Mouse (Mus musculus) kidney, postnatal 4 days (tissue): ENCODE data around the gene Arf5.
A peak's percentile ranks its signal among the peaks of the same experiment; 100 is the strongest.

Source experiments
- DNase-seq, 2 experiments: peaks; one replicate each; pipeline ENCODE4 v3.0.0; 2021; ENCODE audit warnings: mixed read lengths in 2 of 2

The Arf5 gene

DNA sequence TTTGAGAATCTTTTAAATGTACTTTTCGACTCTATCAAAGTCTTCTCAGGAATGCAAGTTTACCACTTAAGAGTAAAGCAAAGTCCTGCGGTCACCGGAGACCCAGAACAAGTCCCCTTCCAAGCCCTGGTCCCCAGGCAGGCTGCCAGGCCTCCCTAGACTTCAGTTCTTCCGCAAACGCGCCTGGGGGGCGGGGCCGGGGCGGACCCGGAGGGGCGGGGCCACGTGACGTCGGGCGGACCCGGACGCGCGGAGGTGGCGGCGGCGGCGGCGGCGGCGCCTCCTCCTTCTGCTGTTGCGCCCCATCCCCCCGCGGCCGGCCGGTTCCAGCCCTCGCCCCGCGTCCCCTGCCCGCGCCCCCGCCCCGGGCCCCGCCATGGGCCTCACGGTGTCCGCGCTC lies at the start of gene Arf5:
Gene Arf5, plus strand, starts transcription at position 248 of the 400 bp plus-strand sequence.
- peak; percentile 98 to 99 for DNase-seq

DNA sequence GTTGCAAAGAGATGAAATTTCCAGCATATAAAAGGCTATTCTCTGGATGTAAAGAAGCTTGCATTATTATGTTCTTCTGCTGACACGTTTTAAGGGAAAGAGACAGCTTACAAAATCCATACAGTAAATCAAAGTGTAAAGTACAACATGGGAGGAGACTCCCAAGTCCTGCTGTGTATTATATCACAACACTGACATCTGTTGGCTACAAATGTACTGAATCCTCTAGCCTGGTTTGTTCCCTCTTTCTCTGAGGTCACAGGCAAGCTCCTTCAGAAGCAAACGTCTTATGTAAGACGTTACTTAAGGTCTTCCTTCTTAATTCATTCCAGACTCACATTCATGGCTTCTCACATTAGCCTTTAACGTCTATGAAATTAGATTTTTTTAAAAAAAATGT lies 41.4 kb upstream of the Arf5 start:
- DNase-seq = no peak

DNA sequence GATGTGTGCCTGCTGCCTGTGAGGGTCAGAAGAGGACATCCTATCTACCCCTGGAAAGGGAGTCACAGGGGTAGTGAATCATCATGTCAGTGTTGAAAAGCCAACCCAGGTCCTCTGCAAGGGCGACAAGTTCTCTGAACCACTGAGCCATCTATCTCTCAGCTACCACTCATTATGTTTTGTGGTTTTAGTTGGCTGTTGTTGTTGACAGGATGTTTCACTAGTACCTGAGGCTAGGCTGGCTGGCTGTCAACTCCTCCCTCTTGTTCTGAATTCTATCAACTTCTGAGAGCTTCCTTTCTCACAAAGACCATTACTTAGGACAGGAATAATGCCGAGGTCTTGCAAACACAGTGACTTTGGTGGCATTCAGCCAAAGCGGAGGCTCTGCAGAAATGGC lies 38.2 kb upstream of the Arf5 start:
- DNase-seq = no peak

DNA sequence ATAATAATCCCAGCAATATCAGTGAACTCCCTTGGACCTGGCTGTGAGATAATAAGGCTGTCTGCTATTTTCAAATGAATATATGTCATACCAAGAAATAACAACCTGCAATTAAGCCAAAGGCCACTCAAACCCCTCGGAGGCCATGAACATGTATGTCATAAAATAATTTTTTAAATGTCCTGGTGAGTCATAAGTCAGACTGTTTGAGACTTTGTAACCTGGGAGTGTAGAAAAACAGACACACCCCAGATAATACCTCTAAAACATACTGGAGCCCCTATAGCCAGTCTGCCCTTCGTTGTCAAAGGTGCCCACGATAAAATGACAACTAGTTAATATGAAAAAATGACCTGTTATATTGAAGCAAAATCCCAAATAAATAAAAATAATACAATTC lies 34.3 kb upstream of the Arf5 start:
- DNase-seq = no peak

DNA sequence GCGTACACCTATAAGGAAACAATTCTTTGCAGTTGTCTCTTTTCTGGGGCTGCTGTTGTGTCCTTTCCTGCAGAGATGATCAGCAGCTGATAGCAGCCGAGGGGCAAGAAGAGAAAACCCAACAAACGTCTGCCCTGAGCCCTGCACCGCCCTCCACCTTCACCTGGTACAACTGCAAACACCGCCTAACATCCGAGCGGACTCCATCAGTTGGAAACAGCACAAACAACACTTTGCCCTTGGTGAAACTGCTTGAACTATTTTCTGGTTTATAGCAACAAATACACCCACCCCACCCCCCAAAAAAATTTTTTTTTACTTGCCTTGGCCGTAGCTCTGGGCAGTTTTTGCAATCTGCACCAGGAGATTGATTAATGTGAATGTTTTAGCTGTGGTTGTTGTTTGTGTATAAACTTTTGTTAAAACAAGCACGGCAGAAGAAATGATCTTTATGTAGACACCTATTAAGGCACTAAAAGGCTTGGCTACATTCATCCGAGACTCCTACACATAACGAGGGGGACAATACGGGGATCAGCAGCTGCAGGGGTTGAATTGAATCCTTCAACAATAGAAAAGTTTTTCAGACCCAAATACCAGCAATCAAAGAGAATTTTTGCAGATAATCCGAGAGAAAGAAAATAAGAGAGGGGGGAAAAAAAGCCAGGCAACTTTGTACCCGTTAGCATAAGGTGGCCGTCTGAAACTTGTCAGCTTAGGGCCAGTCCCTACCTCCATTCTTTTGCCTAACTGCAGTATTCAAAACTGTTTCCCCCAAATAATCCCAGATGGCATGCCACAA lies 27.1 kb upstream of the Arf5 start:
- no peak for DNase-seq

DNA sequence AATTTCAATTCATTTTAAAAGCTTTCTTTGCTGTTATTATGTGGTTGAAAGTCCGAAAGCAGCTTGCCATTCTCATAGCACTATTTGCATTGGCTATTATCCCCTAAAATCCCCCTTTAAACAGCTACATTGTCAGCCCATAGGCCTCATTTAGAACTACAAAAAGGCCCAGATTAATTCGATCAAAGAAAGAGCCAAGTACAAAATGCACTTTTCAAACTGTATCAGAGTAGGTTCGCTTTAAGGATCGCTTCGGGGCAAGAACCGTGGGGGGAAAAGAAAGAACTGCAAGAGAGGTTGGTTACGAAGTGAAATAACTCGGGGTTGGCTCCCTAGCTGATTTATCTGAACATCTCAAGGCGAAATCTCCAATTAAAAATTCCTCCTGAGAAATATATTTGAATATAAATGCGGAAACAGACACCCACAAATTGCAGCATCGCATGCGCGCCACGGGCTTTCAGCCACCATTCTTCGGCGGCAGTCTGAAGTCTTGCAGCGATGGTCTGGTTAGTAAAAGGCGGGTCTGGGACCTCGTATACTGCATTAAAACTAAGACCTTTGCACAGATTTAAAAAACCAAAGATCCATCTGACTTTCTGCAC lies 26.4 kb upstream of the Arf5 start:
- peak; percentile 38 to 39 for DNase-seq

DNA sequence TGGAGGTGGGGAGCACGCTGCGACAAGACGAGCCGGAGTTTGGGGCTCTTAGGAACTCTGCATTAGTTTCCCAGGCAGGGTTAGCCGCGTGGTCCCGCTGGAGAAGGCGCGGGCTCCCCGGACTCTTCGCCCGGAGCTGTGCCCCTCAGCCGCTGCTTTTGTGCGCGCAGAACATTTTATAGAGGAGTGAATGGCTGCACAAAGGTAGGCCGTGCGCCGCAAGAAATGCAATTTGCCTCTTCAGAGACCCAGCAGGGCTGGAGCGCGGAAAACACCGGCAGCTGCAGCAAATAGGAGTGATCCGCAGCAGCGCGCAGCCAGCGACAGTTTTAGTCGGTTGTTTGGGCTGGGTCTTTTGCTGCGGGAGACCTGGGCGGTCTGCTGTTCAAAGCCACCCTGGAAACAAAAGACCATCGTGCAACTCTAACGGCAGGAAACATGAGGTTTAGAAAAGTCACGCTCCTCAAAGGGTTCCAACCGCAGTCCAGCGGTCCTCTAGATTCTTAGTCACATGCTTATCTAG lies 25.6 kb upstream of the Arf5 start, which contains the start of gene Zfp800:
Gene Zfp800, minus strand, starts transcription at position 325 of the 523 bp plus-strand sequence.
- peak; percentile 33 to 48 for DNase-seq

DNA sequence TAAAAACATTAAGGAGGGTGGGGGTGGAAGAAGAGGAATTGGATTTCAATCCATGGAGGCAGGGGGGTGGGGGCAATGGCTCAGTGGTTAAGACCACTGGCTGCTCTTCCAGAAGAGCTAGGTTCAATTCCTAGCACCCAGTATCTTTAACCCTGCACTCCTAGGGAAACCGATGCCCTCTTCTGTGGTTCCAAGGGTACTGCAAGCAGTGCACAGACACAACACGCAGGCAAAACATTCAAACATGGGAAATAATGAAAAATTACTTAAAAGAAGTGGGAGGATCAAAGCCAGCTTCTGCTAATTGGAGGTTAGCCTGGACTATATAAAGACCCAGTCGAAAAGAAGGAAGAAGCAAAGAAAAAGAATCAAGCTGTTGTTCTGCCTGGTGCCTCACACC lies 24.6 kb upstream of the Arf5 start:
- no peak for DNase-seq

DNA sequence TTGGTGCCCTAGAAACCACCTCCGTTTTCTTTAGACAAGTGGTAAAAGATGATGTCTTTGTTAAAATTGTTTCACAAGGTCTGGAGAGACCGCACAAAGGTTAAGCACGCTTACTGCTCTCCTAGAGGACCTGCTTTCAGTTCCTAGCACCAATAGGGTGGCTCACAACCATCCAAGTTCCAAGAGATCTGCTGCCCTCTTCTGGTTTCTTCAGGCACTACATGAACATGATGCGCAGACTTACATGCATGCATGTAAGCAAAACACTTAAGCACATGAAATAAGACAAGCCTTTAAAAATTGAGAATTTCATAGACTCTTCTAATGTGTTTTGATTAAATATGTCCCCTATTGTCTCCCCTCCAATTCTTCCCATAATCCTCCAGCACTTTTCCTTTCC lies 23.6 kb upstream of the Arf5 start:
- no peak for DNase-seq

DNA sequence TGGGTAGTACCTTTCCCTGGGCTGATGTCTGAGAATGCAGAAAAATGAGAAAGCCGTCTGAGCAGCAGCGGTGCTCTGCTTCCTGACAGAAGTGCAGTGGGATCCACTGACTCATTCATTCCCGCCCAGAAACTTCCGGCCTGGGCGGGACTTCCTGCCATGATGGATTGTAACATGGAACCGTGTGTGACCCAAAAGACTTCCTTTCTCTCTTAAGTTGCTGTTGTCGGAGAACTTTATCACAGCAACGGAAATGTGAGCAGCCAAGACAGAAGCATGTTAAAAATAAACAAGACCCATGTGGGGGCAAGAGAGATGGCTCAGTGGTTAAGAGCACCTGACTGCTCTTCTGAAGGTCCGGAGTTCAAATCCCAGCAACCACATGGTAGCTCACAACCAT lies 13.3 kb upstream of the Arf5 start:
- peak in 1 of 2 experiments; percentile 45 for DNase-seq

DNA sequence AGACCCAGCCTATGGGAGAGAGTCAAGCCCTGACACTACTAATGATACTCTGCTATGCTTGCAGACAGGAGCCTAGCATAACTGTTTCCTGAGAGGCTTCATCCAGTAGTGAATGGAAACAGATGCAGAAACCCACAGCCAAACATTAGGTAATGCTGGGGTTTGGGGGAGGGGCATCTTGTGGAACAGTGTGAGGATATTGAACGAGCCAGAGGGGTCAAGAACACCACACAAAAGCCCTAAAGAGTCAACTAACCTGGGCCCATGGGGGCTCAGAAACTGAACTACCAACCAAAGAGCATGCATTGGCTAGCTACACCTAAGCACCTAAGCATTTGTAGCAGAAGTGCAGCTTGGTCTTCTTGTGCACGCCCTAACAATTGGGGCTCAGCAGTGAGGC lies 12.1 kb upstream of the Arf5 start:
- DNase-seq = no peak

DNA sequence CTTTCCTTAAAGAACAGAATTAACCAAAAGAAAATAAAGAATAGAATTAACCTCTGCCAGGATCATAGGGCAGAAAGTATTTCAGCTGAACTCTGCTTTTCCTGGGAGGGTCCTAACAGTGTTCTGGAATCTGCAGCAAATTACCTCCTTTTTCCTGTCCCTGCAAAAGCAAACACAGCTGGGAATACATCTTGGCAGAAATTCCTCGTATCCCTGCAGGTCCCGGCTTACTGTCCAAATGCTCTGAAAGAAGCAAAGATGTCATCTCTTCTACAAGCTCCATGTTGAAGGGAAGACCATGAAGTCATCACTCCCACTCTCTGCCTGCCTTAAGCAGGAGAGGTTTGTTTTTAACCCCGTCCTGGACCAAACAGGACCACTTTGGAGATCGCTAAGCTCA lies 6.4 kb upstream of the Arf5 start:
- DNase-seq = no peak

DNA sequence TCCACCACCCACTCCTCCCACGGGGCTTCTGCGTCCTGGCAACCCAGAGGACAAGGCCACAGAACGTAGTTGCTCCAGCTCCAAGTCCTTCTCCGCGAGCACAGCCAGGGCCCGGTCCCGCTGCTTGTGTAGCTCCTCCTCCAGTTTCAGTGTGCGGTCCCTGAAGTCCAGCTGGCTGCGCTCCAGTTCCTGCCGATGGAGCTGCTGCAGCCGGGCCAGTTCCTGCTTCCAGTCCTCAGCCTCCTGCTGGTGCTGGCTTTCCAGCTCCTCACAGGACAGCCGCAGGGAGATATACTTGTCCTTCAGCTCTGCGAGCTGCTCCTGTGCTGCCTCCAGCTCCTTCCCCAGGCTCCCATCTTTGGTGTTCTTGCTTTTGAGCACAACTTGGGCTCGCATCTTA lies 4.9 kb upstream of the Arf5 start:
- peak; percentile 91 to 94 for DNase-seq

DNA sequence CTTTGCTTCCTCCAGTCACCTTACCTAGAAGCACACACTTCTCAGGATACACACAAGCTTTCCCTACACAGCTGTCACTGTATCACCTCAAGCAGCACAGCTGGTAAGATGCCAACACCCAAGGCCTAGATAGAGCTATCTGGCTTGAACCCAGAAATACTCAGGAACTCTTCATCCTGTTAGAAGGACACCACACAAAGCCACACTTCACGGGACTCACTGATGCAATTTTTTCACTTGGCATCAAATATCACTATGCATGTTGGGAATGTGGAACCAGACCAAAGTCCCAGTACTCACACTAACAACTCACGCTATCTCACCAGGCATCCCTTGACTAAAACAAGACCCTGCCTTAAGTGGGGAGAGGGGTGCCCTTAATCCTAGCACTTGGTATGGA lies 3.7 kb upstream of the Arf5 start:
- no peak for DNase-seq

DNA sequence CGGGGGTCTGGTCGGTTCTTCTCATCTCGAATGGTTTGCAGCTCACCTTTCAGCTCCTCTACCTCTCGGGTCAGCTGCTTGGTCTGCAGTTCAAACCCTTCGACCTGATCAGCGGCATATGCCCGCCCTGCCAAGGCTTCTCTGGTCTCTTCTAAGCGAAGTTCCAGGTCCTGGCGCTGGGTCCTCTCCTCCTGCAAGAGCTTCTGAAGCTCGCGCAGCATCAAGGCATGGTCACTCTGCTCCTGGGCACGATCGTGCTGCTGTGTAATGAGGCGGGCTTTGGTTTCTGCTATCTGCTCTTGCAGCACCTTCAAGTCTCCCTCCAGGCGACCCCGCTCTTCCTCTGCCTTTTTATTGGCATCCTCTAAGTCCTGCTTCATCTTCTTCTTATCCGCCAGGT lies 3.0 kb upstream of the Arf5 start:
- no peak for DNase-seq

DNA sequence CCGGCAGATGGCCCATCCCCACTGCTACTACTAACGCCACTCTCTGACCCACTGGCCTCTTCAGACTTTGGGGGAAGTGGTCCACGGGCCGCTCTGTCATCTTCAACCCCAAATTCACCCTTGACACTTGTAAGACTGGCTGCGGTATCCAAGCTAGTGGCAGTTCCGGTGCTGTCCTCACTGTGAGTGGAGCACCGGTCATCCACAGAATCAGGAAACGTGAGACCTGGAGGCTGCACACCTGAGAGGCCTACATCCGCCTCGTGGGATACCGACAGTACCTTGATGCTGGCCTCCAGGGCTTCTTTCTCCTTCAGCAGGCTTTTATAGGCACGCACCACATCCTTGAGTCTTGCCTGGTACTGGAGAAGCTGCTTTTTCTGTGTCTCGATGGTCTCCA lies 2.5 kb upstream of the Arf5 start:
- DNase-seq = peak in 1 of 2 experiments; percentile 25

DNA sequence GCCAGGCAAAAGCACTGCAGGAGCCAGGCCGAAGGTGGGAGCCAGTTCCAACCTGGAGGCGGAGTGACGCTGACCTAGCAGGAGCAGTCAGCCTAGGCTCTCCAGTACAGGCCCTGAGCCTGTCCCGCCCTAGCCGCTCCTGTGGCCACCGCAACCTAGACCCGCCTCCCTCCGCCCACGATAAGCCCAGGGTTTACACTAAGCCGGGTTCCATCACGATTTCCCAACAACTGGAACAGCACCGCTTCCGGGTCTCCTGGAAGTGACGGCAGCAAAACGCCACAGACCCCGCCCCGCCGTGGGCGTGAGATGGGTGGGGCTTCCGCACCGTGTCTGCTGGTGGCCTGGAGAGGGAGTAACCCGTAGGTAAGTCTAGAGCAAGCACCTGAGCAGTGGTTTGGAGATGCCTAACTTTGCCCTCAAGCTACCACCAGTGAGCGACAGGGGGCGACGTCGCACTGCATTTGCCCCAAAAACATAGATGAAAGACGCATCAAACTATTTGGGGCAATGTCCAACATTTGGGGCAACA lies 1.8 kb upstream of the Arf5 start:
- peak; percentile 96 to 97 for DNase-seq

DNA sequence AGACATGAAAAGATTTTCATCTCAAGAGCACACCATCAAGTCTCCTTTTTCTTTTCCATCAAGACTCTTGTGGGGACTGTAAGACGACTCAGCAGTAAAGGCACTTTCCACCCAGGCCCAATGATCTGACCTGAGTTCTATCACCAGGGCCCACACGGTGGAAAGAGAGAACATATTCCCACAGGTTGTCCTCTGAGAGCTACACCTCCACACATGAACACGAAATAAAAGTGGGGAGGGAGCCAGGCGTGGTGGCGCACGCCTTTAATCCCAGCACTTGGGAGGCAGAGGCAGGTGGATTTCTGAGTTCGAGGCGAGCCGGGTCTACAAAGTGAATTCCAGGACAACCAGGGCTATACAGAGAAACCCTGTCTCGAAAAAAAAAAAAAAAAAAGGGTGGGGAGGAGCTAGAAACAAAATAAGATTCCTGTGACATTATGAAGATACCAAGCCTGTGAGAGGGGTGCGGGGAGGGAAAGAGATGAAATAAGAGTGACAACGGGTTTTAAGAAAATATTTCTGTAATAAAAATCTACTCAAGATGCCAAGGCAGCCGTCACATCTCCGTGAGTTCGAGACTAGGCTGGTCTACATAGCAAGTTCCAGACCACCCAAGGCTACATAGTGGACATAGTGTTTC lies 589 bp upstream of the Arf5 start:
- no peak for DNase-seq

DNA sequence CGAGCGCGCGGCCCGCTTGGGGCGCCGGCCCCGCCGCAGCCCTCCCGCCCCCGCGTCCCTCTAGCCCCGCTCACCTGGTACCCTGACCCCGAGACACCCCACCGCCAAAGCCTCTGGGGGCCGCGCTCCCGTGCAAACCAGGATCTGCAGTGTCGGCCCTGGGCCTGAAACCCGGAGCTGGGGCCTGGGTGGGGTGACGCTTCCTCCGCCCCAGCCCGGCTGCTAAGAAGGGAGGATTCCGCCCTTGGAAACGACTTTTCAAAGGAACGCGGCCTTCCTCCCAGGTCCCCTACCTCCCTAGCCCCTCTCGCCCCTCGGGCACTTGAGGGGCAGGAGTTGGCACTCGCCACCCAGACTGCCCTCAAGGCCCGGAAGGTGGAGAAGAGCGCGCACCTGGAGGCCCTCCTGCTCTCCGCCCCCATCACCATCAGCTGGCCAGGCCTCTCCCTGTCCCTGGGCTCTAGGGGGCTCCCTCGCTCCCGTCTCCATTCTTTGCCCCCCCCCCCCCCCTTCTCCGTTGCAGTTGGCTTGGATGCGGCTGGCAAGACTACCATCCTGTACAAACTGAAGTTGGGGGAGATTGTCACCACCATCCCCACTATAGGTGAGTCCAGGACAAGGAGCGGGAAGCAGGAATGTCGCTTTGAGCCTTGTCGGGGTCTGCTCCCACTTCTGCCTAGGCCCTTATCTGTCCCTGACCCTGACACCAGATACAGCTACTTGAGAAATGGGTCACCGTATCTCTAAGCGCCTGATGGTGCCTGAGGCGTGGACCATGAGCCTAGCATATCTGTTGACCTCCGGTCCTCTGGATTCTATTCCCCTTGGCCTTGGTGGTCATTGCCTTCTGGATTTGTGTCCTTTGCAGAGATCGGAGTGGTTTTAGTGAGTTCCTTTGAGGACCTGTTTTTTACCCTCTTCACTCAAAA lies 671 bp downstream of the Arf5 start:
- peak; percentile 62 to 76 for DNase-seq

DNA sequence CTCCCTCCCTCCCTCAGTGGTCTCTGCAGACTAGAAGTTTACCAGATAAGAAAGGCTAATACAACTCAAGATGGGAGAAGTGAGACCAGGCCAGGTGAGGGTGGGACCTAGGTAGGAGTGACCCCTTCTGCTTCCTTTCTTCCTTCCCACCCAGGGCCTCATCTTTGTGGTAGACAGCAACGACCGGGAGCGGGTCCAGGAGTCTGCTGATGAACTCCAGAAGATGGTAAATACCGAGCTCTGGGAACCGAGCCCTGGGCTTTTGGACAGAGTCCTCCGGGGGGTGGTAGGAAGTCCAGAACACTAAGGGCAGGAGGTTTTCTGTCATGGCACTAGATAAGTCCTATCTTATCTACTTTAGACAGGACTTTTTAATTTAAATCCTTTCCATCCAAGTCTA lies 1.7 kb downstream of the Arf5 start:
- DNase-seq = no peak

DNA sequence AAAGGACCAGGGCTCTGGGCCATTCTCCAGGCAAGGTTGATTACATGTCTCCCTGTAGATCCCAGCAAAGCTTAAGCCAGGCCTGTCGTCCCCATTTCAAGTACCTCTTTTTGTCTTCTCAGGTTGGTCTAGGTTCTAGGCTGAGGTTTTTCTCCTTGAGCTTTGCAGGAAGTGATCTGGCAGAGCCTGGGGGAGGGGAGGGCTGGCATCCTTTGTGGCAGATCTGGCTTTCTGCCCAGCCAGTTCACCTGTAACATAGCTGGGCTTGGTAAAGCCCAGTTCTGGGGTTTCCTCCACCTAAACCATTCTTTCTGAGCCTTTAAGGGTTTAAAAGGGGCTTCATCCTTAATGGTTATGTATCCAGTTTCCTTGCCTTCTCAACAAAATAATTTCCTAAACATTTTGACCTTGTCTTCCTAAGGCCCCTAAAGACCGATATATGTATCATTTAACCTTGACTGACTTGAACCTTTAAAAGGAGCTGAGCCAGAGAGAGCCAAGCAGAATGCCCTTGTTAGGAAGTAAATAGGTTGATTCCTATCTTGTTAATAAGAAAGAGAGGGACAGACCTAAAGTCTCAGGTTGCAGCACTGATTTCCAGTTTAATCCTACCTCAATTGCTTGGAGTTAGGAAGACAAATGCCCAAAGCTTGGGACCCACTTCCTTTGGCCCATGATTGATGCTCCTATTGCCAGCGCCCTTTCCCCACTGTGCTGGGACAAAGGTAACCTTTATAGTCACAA lies 3.9 kb downstream of the Arf5 start, which contains the start of gene Fscn3:
Gene Fscn3, plus strand, starts transcription at position 694 of the 744 bp plus-strand sequence.
- DNase-seq = peak in 1 of 2 experiments; percentile 53

DNA sequence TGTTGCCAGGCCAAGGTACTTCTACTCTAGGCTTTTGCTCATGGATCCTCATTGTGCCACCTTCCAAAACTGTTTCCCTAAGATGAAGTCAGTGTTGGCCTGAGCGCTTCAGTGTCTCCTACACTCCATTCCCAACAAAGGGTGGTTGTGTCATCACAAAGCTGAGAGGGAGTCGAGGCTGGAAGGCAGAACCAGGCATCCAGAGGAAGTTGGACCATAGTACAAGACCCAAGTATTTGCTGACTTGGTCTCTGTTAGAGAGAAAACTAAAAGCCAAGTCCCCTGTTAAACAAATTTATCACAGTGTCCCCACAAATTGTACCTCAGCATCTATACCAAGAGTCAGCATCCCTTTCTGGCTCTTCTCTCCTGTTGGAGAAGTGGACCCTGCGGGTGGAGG lies 4.9 kb downstream of the Arf5 start, which contains the start of gene Gcc1:
Gene Gcc1, minus strand, starts transcription at position 101 of the 400 bp plus-strand sequence.
- no peak for DNase-seq
